Mouse (Mus musculus): ENCODE data around the gene Fam208a.

Gene Fam208a

GRCm38 (mm10) chr14:27420816-27421215 lies 7.8 kb upstream of the Fam208a start:
- no peak for DNase-seq (ENCODE audit: low read depth, low spot score)

GRCm38 (mm10) chr14:27422301-27422700 lies 6.3 kb upstream of the Fam208a start:
- DNase-seq (ENCODE audit: low read depth, low spot score), result no peak

- DNase-seq (ENCODE audit: low read depth, low spot score), result peak; percentile 98
These were observed 508 bp downstream of the Fam208a start for GRCm38 (mm10) chr14:27428973-27429711.

DNA sequence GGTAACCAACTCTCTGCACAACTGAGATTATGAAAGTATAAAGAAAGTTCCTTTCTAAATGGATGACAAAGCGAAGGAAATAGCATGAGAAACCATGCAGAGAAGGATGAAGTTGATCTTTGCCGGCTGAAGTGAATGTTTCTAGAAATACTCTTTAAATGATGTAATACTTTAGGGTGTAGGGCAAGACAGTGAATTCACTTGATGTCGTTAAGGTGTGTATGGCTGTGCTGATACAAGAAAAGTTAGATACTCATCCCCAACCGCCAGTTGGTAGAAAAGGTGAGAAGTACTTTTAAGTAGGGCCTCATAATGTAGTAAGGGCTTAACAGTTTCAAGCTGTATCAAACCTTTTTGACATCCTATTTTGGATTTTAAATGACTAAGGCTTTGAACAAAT lies 1.6 kb downstream of the Fam208a start:
- DNase-seq (ENCODE audit: low read depth, low spot score), result no peak

DNA sequence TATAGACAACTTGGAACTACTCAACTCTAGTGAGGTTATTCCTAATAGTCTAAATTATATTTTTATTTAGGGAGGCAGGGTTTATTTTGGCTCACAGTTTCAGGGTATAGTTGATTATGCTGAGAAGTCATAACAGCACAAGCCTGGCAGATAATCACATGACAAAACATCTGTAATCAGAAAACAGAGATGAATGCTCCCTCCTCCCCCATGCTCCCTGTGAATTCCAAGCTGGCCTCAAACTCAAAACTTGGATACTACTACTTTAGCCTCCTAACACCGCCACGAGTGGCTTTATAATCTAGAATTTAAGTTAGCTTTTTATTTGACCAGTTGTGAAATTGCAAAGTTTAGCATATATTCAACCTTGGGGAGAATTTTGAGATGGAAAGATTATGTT lies 3.4 kb downstream of the Fam208a start:
- DNase-seq (ENCODE audit: low read depth, low spot score), result no peak

DNA sequence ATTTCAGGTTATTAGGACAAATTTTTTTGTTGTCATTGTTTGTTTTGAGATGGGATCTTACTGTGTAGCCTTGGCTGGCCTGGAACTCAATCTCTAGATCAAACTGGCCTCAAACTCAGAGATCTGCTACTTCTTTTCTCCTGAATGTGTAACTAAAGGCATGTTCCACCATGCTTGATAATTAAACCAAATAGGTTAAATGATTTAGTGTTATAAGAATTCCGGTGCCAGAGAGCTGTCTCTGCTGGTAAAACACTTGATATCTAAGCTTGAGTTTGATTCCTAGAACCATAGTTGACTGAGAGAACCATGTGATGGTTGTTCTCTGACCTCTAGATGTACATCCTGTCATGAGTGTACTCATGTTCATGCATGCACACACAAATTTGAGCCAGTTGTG lies 7.5 kb downstream of the Fam208a start:
- DNase-seq (ENCODE audit: low read depth, low spot score), result no peak

GRCm38 (mm10) chr14:27436826-27437225 lies 8.2 kb downstream of the Fam208a start:
- DNase-seq (ENCODE audit: low read depth, low spot score), result no peak

DNA sequence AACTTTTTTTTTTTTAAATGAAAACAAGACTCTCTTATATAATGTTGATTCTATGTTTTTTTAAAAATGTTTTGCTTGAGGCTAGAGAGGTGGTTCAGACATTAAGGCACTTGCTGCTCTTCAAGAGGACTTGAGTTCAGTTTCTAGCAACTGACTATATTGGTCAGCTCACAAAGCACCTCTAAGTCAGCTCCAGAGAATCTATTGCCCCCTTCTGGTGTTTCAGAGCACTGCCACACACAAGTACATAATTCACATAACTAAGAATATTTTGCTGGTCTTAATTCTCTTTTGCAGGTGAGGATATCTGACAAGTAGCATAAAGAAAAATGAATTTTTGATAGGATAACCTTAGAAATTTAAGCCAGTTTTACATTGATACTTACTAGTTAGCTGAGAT lies 12.3 kb downstream of the Fam208a start:
- peak; percentile 37 for DNase-seq (ENCODE audit: low read depth, low spot score)

DNA sequence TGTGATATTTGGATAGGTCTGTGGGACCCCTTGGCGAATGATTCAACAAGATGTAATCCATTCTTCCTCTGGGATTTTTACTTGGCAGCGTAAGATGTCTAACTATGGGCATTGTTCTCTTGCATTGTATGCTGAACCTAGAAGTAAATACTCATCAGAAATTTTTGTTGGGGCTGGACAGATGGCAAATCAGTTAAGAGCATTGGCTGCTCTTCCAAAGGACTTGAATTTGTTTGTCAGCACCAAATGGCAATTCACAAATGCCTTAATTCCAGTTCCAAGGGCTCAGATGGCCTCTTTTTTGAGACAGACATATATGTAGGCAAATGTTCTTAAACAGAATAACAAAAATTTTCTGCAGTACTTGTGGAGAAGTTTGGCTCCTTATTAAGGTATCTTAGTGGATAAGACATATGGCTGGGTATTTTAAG lies 16.2 kb downstream of the Fam208a start:
- peak; percentile 86 for DNase-seq (ENCODE audit: low read depth, low spot score)

- no peak for DNase-seq (ENCODE audit: low read depth, low spot score)
These were observed 18.3 kb downstream of the Fam208a start for GRCm38 (mm10) chr14:27446963-27447362.

GRCm38 (mm10) chr14:27491399-27491798 lies 62.8 kb downstream of the Fam208a start:
- no peak for DNase-seq (ENCODE audit: low read depth, low spot score)

DNA sequence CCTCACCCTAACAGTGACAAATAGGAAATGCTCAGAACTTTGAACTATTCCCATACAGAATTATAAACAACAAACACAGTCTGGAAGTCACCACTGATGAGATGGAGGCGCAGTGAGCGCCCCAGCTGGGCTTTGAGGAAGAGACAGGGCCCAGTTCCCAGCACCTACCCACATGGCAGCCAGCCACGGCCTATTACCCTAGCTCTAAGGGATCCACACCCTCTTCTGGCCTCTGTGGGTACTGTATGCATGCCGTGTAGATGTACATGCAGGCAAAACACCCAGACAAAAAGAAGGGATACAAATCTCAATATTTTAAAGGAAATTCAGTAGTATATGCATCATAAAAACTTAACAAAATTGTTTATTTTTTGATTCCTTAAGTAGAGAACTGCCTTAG lies 64.9 kb downstream of the Fam208a start:
- no peak for DNase-seq (ENCODE audit: low read depth, low spot score)

GRCm38 (mm10) chr14:27501096-27501495 lies 72.5 kb downstream of the Fam208a start:
- no peak for DNase-seq (ENCODE audit: low read depth, low spot score)

DNA sequence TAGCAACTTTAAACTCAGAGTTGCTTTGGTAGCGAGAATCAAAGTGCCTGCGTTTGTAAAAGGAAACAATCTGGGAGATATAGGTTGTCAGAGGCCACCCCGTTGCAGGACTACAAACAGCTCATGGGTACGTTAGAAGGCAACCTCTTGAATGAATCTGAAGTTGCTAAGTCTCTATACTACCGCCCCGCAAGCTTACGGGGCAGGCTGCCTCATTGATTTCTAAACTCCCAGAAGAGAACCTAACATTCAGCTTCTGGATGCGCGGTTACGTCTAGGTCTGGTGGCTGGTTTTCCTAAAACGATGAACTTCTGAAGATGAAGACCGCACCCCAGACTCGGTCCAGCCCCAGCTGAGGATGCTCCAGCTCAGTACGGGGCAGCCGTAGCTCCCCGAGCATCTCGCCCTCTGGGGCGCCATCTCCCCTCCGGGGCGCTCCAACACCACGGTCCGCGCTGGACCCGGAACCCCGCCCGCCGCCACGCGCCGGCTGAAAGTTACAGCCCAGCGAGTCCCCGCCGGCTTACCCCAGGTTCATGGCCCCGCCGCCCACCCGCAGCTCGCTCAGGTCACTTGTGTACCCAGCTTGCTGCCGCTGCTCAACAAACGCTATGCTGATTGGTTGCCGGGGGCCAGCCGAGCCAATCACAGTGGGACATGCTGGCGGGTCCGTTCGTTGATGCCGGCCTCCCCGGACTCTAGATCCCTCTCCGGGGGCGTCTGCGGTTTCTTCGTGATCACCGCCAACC lies 79.4 kb downstream of the Fam208a start, which contains the start of gene Ccdc66:
Gene Ccdc66, minus strand, starts transcription at position 567 of the 750 bp plus-strand sequence.
- DNase-seq (ENCODE audit: low read depth, low spot score), result peak; percentile 98

DNA sequence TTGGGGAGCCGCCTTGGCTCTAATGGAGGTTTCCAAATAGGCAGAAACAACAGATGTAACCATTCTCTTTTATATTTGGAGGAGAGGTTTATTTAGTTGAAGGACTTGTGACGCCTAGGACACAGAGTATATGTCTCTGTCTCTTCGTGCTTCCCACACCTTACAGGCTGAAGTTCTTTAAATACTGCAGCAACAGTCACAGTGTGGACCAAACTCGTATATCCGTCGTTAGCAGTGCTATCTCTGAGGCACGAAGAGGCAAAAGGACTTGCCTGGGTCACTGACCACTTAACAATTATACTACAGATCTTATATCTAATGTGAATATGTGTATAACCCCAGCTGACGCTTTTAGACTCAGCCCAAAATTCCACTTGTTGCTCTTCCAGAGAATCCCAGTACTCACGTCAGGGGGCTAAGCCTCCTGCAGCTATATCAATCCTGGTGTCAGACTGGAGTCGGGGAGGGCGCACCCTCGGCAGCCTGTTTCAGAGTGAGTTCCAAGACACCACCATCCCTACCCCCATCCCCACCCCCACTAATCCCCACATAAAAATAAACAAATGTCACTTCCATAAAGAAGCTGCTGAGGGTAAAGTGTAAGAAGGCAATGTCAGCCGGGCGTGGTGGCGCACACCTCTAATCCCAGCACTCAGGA lies 80.1 kb downstream of the Fam208a start:
- DNase-seq (ENCODE audit: low read depth, low spot score), result no peak

DNA sequence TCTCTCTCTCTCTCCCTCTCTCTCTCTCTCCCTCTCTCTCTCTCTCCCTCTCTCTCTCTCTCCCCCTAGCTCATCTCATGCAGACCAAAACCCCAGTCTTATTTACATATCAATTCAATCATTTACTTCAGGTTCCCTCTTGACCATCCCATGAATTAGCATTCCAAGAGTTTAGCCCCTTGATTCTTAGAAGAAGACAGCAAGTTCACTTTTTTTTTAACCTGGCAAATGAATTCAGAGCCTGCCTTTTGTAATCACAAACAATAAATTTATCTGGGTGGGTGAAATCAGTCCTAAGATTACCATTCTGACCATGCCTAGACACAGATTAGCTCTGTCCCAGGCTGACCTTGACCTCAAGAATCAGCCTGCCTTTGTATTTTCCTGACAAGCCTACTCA lies 95.9 kb downstream of the Fam208a start:
- DNase-seq (ENCODE audit: low read depth, low spot score), result no peak

Measured in brain, adult 2 months (tissue).